Mouse (Mus musculus) brain, embryonic 14.5 days (tissue): Measurements from ENCODE around the gene H2-Aa. TPM values are rescaled to one million over a fixed set of nuclear protein-coding genes. Genes with fewer than 3 reads are reported as not detected.

ENCODE experiments used
- DNase-seq: peaks from one replicate; pipeline ENCODE4 v3.0.0-alpha.2; 2011; ENCODE audit warnings: low read depth
- CTCF ChIP-seq: fragments of 200-500 bp; IDR thresholded peaks from 2 replicates; pipeline ENCODE4 v1.5.1; 2012; ENCODE audit warnings: inconsistent platforms, mild to moderate bottlenecking, moderate library complexity, borderline replicate concordance; ENCODE audit not compliant: insufficient read depth, insufficient read length; ENCODE audit errors: extremely low read depth
- POLR2A ChIP-seq: fragments of 200-500 bp; IDR thresholded peaks from 2 replicates; pipeline ENCODE4 v1.6.1; 2012; ENCODE audit warnings: mild to moderate bottlenecking, inconsistent platforms, borderline replicate concordance; ENCODE audit not compliant: poor library complexity, insufficient read depth, insufficient read length, severe bottlenecking; ENCODE audit errors: extremely low read depth
- polyA plus RNA-seq: library from polyadenylated mRNA; depleted of rRNA; stranded (reverse); fragments of >200 nt; gene quantifications from 2 replicates; pipeline ENCODE4 v1.2.3, GENCODE M21; 2012

Gene H2-Aa
- polyA plus RNA-seq, 1 experiment: 0.51 TPM

DNA sequence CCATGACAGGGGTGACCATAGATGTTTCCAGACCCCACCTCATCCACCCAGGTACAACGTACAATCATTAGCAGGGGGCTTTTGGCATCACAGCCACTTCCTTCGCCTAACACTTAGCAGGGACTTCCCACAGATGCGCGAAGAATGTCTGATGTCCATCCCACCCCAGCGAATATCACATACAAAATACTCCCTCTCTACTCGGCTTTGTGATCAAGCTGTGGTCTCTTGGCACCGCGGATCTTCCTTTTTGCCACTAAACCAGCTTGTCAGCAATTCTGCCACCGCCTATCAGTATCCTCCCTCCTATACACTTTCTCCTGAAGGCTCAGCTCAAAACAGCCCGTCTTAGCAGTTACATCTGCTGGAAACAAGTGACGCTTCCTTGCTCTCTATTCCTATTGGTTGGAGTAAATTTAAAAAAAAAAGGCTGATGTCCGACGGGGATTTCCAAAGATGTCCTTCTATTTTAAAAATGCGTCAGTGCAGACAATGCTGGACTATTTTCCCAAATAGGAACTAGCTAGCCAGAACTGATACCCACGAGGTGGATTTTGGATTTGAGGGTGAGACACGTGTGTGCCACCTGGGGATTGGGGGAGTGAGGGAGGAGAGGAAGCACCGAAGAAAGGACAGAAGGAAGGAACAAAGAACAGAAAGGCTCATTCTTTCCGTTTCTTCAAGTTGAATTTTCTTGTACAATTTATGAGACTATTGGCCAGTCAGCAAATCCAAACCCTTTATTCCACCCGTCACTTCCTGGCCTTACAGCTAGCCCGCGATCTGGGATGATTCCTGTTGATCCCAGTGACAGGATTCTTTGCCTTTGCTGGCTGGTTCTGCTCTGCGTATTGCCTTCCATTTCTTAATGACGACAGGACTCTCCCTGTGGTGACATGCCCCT is 8.5 kb upstream of the H2-Aa start:
- no peak for TF ChIP-seq POLR2A
- TF ChIP-seq CTCF: no peak
- peak; percentile 91 for DNase-seq

GRCm38 (mm10) chr17:34295307-34295706 is 7.7 kb upstream of the H2-Aa start:
- no peak for DNase-seq
- no peak for TF ChIP-seq POLR2A
- no peak for TF ChIP-seq CTCF

DNA sequence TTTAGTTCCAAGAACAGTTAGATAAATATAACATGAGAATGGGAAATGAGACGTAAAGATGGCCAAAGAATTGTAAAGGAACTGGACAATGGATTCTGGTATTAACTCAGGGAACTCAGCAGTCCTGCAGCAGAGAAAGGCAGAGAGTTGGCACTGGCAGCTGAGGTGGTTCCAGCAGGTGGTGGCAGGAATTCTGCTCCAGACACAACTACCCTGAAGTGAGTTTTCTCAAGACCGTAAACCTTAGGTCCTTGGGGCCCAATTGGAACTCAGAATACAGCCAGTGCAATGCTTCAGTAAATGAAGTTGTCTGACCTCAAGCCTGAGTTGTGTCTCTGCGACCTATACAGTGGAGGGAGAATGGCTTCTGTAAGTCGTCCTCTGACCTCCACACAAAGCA is 6.6 kb upstream of the H2-Aa start:
- TF ChIP-seq CTCF (no peak), POLR2A (no peak)
- DNase-seq: no peak

DNA sequence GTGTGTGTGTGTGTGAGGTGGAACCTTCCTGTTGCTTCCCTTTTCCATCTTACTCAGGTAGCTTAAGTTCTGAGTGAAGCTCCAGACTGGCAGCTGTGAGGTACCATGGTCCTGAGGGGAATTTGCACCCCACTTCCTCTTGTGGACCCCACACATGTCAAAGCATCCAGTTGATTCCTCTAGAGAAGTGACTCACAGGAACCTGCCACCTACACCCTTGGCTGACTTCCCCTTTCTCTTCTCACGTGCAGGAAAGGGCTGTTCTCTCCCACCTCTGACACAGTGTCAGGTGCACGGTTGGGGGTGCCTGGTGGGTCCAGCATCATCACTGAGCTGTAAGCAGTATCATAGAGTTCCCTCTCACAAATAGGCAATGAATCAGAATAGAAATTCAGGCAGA is 5.9 kb upstream of the H2-Aa start:
- no peak for DNase-seq
- TF ChIP-seq POLR2A: no peak
- TF ChIP-seq CTCF: no peak

DNA sequence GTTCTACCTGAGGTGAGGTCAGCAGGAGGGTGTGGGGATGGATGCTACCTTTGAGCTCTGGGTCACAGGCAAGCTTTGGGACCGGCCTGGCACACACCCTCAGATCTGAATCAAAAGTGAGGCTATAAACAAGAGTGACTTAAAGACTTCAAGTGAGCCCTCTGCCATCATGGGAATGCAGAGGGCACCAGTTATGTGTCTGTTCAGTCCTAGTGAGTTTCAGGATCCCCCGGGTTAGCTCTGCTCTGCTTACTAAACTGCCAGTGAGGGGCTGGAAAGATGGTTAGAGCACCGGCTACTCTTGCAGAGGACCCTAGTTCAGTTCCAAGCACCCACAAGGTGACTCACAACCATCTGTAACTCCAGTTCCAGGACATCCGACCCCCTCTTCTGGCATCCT is 4.9 kb upstream of the H2-Aa start:
- TF ChIP-seq POLR2A: no peak
- no peak for TF ChIP-seq CTCF
- DNase-seq: no peak

DNA sequence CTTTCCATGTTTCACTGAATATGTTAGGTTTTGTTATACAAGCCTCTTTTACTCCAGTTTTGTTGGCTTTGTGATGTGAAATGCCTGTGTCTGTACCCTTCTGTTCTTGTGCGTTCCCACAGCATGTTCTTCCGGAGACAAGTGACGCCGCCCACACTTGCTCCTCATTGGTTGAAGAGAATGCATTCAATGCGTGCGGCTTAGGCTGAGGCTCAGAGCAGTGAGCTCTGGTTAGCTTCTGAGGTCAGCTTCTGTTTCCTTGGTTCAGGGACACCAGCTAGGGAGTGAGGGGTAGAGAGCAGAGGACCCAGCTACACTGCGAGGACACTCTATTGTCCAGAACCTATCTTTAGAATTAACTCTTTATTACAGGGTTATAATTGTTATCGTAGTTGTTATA is 4.0 kb upstream of the H2-Aa start:
- TF ChIP-seq CTCF: no peak
- no peak for TF ChIP-seq POLR2A
- DNase-seq: peak; percentile 94

DNA sequence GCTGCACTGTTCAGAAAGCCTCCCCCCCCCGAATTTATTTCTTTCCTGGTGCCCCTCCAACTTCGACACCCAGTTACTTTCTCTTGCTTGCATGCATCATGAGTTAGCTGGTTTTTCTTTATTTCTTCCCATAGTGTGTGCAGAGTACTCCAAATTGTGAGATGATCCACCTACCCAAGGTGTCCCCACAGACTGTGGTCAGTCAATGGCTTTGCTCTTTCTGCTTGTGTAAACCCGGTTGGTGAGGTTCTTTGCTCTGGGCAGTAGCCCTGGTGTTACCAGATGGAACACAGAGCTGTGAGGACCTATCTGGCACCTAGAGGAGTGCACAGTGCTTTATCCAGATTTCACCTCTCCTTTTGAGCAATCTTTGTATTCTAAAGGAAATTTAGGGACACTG is 508 bp upstream of the H2-Aa start:
- no peak for DNase-seq
- TF ChIP-seq POLR2A (no peak), CTCF (no peak)

DNA sequence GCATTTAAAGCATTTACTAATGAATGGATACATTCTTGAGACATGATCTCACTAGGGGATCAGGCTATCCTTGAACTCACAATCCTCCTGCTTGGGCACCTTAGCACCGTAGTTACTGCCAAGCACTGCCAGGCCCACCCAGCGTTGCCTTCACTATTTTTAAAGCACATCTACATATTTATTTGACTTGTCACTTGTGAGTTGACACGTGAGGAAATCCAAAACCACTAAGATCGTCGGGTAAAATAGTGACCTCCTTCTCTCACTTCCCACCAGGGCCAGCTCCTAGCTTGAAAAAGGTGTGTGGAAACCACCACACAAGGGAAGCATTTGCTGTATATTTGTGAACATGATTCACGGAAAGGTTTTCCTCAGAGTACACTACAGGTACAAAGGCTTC is 624 bp downstream of the H2-Aa start:
- TF ChIP-seq CTCF: no peak
- TF ChIP-seq POLR2A: no peak
- no peak for DNase-seq

- TF ChIP-seq POLR2A: no peak
- TF ChIP-seq CTCF: no peak
- DNase-seq: no peak
These were observed 1.1 kb downstream of the H2-Aa start for GRCm38 (mm10) chr17:34286501-34286900.

DNA sequence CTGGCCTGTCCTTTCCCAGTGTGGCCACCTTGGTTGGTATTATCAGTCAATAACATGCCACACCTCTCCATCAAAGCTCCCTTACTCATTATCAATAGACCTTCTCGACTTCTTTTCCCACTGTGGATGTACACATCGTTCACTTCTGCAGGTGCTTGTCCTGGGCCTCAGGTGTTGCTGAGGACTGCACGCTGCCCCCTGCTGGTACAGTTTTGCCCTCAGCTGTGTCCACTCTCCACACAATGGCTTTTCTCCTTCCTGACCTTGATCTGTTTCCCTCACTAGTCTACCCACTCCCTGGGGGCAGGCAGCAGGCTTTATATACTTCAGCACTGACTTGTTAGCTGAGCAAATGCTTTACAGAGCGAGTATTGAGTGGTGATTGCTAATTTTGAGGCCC is 1.8 kb downstream of the H2-Aa start:
- TF ChIP-seq POLR2A (no peak), CTCF (peak; percentile 42; the same call in 1 of the 2 replicates)
- no peak for DNase-seq

DNA sequence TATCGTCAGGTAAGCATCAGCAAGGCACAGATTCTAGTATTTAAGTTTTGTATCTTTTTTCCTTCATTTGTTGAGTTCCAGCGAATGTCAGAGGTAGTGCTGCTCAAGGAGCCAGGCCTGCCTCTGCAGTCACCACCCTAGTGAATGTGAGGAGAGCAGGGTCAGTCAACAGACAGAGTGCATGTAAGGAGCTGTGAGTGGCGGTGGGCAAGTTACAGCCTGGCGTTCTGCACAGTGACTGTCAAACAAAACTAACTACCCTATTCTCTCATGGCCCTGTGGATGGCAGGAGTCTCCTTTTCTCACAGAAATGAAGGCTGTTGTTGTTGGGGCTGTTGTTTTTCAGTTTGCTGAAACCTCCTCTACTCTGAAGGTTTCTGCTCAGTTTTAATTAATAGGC is 2.3 kb downstream of the H2-Aa start:
- TF ChIP-seq CTCF (no peak), POLR2A (no peak)
- DNase-seq: no peak

- no peak for DNase-seq
- TF ChIP-seq POLR2A (no peak), CTCF (no peak)
These were observed 5.8 kb downstream of the H2-Aa start for GRCm38 (mm10) chr17:34281836-34282235.

DNA sequence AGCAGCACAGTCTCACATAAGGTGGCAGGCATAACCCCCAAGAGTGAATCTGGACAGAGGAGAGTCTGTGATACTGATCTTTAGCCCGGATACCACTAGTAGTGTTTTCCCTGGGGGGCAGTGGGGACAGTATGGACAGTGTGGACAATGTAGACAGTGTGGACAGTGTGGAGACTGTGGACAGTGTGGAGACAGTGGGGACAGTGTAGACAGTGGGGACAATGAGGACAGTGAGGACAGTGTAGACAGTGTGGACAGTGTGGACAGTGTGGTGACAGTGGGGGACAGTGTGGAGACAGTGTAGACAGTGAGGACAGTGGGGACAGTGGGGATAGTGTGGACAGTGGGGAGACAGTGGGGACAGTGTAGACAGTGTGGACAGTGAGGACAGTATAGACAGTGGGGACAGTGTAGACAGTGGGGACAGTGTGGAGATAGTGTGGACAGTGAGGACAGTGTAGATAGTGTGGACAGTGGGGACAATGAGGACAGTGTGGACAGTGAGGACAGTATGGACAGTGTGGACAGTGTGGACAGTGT is 7.1 kb downstream of the H2-Aa start:
- no peak for DNase-seq
- TF ChIP-seq CTCF: no peak
- TF ChIP-seq POLR2A: no peak

DNA sequence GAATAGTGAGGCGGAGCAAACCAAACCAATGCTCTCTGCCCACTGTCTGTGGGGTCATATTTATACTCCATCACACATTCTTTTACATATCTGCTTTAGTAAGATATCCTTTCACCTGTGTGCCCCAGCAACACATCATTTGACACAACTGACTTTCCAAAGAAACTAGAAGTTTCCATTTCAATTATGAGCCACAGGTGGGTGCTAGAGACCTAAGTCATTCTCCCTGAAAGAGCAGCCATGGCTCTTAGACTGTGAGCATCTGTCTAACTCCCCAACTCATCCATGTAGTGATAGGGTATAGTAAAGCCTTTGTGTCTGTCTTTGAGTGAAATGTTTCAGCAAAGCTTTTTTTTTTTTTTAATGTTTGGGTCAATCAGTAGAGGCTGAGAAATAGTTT is 15.5 kb downstream of the H2-Aa start:
- TF ChIP-seq POLR2A: no peak
- TF ChIP-seq CTCF: no peak

More for the DNA sequence above, 15.5 kb downstream of the H2-Aa start:
- no peak for DNase-seq
